Mouse (Mus musculus) E14TG2a.4 (cell line): ENCODE measurements around the gene Abca3.

Experiments
- CTCF ChIP-seq: conservative IDR thresholded peaks from 2 replicates; pipeline ENCODE4 v1.5.1; 2014; ENCODE audit warnings: low read length
- NANOG ChIP-seq: IDR thresholded peaks from 2 replicates; pipeline ENCODE4 v1.6.1; 2014; ENCODE audit warnings: borderline replicate concordance, low read length, mixed read lengths
- POU5F1 ChIP-seq: IDR thresholded peaks from 2 replicates; pipeline ENCODE4 v1.6.1; 2014; ENCODE audit warnings: low read length, borderline replicate concordance

DNA sequence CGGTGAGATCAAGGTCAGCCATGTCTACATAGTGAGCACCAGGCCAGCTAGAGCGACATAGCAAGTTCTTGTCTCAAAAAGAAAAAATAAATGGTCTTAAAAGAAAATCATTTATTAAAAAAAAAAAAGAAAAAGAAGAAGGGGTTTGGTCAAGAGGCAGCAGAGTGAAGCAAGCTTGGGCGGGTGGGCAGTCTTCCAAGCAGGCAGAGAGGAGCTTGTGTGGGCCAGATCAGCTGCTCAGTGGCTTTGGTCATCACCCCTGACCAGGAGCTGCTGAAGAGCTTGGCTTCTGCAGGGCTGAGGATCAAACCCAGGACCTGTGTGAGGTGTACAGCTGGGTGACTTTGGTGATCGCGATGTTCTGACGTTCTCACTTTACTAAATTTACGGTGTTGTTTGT, 42.7 kb downstream of the Abca3 start:
- TF ChIP-seq CTCF (no peak), NANOG (no peak), POU5F1 (no peak)
